Mouse (Mus musculus) B cell, adult 2 months (primary cell): Measurements from ENCODE around the gene Ccr3.
"Not testable (repeated sequence)": the region's sequence is repeated elsewhere in the genome, so short reads cannot be mapped to it uniquely, and the experiment has no call there.

Source experiments
- DNase-seq, 2 experiments: peaks; one replicate each; pipeline ENCODE4 v3.0.0; 2022

Gene Ccr3

DNA sequence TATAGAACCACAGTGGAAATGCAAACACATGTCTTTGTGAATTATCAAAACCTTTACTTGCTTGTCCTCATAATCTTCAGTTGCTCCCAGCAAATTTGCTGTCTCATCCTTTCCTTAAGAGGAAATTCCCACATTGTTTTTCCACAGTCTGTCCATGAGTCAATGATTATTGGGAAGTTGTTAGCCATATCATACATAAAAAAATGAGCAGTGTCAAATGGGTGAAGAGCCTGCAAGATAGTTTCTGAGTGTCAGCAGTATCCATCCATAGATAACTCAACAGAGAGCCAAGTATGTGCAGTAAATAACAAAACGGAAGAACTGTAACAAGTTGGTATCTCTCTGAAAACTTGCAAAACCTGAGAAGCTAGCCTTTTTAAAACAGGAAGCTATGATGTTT, at the start of gene Ccr3:
TSS of gene Ccr3 (plus strand) at position 301 of the 400 bp plus-strand sequence.
- DNase-seq, result no peak

DNA sequence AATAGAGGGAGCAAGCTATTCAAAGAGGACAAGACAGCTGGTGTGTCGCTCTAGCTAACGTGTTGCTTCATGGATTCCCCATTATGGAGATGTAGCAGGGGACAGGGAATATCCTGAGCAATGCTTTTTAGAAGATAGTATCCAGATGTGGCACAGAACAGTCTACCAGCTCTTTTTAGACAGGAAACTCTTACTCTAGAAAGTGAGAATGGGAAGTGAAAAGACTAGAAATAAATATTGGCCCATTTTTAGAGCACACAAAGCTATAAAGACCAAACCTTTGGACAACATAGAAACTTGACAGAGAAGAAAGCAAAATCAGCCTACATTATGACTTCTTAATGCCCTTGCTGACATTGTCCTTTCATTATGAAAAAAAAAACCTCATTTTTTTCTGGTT, 46.1 kb upstream of the Ccr3 start:
- DNase-seq, result no peak

DNA sequence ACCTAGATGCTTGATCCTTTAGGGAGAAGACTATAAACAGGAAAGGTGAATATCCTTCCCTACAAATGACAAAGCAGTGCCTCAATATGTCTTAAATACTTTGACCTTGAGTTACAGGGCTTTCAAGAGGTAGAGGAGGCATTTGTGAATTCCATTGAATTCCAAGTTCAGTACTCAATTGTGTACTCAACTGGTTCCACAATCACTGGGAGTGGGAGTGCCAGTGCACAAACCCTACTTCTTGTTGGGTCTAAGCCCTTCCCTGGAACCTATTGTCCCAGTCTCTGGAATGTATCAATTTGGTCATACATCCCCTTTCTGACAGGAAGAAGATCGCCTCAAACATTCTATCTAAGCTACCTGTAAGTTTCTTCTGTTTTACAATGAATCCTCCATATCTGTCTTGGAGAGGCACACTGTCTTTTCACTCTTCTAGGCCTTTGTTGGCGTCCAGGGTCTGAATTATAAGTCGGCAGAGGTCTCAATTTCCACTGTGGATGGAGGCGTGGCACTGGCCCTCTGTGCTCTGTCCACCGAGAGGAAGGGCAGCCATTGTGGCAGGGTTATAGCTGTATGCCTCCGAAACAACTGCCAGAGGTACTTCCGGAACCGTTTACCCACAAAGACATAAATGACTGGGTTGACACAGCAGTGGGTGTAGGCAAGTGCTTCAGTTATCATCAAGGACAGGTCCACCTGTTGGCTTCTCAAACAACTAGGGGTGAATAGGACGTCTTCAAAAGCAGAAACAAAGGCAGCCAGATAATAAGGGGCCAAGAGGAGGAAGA, 44.7 kb upstream of the Ccr3 start:
- no peak for DNase-seq

DNA sequence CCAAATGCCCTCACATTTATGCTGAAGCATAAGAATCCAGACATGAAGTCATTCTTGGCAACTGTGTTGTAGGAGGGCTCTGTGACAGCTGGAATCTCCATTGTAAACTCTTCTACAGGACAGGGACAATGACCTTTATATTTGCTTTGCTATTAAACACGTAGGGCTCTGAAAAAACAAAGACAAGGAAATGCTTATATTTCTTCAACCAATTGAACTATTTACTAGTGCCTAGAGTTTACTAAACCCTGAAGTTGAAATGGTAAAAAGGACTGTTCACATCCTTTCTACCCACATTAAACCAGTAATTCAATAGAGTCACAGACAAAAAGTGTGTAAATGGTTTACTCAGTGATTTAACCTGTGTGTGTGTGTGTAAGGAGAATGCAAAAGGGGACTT, 43.5 kb upstream of the Ccr3 start, which contains the start of gene Ccr1l1:
TSS of gene Ccr1l1 (minus strand) at position 101 of the 400 bp plus-strand sequence.
- no peak for DNase-seq

DNA sequence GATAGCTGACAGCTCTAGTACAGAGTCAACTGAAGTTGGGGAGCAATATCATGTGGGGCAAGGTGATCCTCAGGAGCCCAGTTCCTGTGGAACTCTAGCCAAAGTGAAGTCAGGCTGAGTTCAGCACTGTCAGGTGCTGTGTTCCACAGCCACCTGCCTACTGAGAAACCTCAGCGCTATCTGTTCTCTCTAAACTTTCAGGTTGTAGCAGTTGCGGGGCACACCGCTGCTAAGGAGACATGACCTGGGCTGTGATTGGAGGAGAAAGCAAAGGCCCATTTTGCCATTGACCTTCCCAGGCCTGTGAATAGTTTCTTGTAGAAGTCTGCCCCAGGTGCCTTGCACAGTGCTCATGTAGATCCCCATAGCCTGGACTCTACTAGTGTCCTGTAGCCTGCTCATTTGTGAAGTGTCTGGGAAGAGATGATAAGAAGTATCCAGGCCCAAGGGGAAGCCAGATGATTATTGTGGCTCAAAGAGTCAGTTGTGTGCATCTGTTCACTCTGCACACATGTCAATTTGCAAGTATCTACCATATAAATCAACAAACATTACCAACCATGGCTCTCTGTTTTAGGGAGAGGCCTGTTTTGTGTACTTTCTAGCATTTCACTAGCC, 40.8 kb upstream of the Ccr3 start:
- not testable (repeated sequence) for DNase-seq

DNA sequence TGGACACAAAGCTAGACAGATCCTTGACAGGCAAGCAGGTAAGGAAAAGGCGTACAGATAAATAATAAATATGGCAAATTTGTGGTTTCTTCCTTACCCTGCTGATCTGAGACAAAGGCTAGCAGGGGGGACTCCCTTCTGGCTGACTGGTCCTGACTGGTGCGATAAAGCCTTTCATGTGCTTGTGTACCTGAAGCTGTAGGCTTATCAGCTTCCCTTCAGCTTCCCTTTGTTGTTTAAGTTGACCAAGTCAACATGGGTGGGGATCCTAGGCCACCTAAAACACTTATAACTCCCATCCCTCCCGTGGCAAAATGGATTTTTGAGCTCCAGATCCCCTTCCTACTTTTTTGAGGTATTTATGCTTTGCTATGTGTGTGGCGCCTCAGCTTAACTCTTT, 39.9 kb upstream of the Ccr3 start:
- DNase-seq, result no peak

DNA sequence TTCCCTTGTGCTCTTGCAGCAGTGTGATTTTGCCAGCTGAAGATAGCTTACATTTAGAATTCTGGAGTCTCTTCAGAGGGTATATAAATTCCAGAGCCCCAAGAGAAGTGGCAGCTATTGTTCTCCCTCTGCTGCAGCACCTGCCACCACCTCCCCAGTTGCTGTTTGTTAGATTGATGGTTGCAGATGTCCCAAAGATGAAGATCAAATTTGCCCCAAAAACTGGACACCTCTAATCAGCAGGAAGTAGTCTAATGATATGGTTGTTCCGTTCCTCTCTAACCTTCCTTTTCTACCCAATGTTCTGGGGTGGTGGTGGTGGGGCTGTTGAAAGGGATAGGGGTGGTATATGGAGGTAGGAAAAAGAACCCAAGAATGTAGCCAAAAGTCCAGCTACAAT, 39.1 kb upstream of the Ccr3 start:
- no peak for DNase-seq

DNA sequence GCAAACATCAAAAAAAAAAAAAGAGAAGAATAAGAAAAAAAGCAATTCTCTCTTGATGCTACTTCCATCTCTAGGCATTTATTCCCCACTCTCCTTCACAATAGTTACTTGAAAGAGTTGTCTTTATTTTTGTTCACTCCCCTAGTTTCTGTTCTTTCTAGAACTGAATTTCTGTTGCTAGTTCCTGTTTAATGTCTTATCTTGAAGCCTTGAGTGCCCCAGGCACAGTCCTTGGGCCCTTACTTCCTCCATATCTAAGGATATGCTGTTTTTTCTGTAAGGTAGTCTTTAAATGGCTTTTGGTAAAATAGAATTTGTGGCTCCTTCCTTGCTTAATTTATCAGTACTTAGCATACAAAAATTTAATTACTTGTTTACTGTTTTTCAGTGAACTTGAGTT, 36.8 kb upstream of the Ccr3 start:
- DNase-seq, result peak in 1 of 2 experiments; percentile 40

DNA sequence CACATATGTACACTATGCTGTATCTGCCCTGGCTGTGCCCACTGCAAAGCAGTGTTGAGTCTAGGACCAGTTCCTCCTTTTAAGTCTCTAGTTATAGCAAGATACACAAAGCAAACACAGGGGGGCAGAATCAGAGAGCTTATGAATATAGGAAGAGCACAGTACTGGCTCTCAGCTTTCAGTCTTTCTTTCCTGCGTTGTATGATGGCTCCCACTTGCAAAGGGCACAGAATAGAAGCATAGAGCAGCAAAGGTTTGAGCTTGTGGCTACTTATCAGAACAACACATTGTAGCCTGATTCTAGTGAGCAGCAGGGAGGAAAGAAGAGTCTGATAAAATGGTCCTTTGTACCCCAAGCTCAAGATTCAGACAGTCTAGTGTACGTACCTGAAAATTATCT, 35.6 kb upstream of the Ccr3 start:
- peak; percentile 67 to 76 for DNase-seq

DNA sequence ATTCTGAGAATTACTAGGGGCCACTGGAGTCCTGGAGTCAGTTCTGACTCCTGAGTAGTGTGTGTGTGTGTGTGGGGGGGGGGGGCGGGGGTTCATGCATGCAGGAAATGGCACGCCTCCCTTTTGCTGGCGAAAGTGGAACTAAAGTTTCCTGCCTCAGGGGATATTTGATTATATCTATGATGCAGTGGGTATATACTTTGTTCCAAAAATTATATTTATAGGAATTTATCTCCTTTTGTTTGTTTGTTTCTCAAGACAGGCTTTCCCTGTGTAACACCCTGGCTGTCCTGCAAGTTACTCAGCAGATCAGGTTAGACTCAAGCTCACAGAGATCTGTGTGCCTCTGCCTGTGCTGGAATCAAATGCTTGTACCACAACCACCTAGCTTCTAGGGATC, 32.1 kb upstream of the Ccr3 start:
- peak; percentile 51 to 61 for DNase-seq

DNA sequence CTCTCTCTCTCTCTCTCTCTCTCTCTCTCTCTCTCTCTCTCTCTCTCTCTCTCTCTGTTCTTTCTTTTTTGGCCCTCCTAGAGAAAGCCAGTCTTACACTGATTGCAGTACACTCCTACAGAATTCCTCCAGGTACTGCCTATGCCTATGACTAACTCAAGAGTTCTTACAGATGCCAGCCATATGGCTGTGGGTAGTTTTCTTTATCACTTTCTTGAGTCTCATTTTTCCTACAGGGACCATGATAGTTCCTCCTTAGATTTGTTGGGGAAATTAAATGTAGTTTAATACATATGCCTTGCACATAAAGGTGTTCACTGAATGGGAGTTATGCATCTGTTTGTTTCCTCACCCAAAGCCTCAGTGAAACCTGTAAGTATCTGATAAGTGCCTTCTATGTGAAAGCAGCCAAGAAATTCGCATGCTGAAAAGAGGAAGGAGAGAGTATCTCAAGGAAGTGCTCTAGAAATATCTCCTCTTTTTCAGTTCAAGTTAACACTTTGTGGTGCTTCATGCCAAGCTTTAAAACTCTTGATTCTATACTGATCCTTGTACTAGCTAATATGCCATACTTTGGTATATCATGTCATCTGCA, 30.4 kb upstream of the Ccr3 start:
- DNase-seq, result peak; percentile 14 to 26

DNA sequence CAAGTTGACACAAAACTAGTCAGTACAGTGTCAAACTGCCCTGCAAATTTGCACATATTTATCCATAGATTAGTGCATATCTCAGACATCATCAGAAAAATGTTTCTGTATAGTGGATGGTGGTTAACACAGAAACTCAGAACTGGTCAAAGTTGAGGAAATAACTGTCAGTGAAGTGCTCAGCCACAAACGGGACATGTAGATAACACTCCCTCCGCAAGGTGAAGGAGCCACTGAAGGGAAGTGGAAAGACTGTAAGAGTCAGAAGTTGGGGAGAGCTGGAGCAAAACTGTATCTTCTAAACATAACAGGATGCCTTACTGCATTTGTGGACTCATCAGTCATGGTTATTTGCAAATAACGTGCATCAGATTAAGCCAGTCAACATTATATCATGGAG, 24.1 kb upstream of the Ccr3 start:
- DNase-seq, result no peak

DNA sequence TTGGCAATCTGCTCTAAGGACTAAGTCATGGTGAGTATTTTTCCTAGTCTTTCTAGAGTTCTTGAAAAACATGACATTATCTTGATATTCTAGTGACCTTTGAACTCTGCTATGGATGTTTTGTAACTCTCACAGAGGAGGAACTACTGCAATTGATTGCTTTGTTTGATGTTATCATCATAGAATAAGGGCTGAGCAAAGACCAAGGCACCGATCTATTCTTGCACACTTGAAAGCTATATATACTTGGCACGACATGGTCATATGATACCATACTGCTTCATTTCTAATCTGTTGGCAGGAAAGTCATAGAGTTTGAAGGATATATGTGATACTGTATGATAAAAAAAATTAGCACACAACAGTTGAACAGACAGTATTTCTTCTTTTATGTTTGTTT, 22.0 kb upstream of the Ccr3 start:
- no peak for DNase-seq

DNA sequence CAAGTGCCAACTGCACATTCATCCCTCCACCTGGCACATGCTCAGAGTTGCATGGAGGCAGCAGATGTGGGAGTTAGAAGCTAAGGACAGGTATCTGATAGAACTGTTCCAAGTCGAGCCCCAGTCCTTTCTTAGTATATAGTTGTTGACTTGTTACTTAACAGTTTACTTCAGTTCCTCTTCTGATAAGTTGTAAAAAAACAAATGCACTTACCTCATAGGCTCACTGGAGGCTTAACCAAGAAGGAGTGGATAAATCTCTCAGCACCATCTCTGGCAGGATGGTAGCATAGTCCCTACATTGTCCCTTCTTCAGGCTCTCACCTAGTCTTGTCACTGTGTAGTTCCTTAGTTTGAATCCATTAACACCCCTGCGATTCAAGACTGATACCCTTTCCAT, 9.1 kb upstream of the Ccr3 start:
- DNase-seq, result no peak

DNA sequence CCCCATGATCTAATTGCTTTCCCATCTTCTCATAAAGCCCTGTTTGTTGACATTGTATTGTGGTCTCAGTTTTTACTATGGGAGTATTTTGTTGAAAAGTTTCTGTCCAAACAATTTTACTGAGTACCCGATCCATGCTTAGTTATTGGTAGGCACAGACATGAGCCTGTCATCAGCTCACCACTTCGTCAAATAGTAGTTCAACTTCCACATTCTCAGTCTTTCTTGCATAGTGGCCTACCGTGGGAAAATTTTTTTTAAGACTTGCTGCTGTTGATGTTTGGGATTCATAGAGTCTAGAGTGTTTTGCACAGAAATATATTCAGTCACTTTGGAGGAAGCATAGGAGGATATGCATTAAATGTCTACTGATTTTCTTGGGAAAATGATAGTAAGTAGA, 8.5 kb upstream of the Ccr3 start:
- DNase-seq, result no peak

DNA sequence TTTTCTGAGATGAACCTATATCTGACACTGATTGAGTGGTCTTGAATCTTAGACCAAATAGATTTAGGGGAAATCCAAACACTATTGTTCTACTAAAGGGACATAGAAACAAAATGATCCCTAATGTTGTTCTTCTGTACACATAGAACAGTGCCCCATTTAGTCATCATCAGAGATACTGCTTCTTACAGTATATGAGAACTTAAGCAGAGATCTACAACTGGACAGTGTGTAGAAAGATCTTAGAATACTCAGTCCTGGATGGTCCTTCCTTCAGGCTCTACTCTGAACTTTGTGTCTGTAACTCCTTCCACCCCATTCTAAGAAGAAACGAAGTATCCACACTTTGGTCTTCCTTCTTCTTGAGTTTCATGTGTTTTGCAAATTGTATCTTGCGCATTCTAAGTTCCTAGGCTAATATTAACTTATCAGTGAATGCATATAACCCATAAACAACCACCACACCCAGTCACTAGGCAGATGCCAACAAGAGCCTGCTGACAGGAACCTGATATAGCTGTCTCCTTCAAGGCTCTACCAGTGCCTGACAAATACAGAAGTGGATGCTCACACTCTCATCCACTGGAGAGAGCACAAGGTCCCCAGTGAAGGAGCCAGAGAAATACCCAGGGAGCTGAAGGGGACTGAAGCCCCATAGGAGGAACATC, 6.7 kb upstream of the Ccr3 start:
- no peak for DNase-seq

DNA sequence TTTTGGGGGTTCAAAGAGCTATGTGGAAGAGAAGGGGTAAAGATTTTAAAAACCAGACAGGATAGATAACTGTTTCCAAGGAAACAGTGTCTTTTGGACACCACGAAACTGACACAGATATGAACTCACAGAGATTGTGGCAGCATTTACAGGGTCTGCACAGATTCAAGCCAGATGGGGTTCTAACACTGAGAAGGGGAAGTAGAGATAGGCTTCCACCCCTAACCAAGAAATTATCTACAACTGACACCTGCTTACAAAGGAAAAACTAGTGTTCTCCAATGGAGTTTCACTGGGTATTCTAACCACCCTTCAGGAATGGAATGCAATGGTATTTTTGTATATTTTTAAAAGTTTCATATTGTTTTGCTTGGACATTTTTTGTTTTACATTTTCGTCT, 5.7 kb upstream of the Ccr3 start:
- no peak for DNase-seq

DNA sequence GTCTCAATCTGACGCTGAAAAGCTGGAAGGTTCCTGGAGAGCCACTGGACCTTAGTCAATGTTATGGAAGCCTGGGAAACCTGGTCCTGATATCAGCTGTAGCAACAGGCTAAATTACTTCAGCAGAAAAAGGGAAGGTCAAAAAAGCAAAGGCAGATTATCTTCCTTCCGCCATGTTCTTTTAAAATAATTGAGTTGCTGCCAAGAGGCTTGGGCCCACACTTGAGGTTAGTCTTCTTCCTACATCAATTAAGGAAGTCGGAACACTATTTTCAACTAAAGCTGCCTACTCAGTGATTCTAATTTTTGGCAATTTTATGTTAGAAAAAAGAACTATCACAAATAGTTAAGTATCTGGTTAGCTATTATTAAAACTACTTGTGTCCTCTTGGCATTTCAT, 1.9 kb upstream of the Ccr3 start:
- DNase-seq, result no peak

DNA sequence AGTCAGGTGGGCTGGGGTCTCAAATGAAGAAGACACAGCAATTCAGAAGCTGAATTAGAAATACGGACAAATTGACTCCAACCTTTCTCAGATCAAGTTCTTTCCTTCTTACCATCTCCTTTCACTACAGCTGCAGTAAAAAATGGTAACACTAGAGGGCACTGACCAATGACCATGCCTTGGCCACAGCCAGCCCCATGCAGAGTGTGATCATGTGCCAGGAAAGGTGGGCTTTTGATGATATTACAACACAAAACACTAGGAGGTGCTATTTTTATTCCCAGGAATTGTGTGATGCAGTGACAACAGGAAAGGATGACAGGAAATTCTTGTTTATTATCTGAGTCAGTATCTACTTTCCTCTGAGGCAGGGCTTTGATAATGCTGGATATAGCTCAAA, 11.6 kb downstream of the Ccr3 start:
- DNase-seq, result peak; percentile 41 to 42

DNA sequence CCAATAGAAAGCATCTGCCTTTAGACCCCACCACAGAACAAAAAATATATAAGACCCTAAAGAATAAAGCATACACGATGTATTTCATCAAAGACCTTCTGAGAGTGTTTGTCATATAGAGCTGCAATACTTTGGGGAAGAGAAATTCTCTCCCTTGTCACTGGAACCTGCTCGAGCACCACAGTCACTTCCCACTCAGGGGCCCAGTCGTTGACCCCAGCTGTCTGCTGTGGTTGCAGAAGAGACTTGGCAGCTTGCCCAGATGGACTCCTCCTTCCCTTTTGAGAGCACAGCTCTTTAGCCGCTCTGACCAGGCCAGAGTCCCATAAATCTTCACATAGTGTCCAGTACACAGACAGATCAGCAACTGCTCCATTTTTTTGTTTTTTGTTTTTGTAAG, 15.9 kb downstream of the Ccr3 start:
- DNase-seq, result peak; percentile 22 to 23

DNA sequence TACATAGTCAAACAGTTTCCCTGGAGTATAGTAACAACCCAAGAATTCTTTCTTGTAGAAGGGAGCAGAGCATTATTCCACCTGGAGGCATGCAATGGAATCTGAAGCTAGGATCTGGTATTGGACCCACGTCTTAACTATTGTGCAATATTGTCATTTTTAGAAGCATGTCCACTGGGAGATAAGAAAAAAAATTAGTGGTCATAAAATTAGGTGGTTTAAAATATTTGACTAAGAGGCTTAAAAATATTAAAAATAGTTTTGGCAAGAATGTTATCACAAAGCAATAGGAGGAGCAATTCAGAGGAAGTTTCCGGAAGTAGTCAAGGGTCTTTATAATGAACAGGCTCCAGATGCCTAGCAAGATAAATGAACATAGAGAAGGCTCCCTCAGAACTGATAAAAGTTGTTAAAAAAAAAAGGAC, 16.4 kb downstream of the Ccr3 start:
- no peak for DNase-seq

DNA sequence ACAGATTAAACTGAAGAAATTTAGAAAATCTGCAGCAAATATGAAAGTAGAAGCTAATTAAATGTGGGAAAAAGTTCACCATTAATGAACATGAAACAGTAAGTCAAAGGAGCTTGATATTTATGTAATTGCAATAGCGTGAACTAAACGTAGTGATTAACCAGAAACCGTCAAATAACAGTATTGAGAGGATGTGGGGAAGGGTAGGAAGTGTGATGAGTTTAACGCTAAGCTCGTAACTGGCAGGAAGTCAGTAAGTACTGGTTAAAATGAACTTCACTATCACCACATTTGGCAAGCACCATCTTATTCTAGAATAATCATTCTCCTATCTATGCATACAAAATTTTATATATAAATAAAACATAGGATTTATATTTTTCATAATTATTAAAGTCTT, 17.2 kb downstream of the Ccr3 start:
- no peak for DNase-seq

DNA sequence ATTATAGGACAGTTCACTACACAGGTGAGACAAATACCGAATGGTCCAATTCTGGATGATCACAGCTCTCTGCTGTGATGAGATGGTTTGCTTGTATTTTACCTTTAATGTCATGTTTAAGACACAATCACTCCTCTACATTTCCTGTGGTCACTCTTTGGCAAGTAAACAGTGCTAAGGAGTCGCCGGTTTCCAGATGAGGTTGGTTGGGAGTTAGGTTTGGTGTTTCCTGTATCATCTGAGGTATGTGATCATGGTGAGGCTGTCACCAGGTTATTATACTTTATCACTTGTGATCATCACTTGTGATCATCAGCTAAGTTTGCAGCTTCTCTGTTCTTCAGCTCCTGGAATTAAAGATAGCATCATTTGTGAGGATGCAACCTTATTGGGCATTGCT, 19.2 kb downstream of the Ccr3 start:
- DNase-seq, result no peak

DNA sequence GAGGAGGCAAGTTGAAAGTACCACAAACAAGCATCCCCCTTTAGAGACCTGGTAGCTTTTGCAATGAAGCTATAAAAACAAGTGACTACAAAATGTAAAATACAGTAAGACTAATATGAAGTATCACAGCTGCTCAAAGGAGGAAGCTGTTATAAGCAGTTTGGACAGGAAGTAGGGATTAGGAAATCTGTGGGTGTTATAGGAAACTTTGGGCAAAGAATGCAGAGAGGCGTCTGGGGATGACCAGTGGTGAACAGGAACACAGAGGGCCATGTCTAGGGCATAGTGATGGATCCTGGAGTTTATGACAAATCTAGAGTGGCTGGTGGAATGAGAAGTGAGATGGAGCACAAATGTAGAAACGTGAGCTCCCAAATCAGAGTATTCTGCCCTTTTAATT, 31.8 kb downstream of the Ccr3 start:
- no peak for DNase-seq
